In the genomic region with DNA sequence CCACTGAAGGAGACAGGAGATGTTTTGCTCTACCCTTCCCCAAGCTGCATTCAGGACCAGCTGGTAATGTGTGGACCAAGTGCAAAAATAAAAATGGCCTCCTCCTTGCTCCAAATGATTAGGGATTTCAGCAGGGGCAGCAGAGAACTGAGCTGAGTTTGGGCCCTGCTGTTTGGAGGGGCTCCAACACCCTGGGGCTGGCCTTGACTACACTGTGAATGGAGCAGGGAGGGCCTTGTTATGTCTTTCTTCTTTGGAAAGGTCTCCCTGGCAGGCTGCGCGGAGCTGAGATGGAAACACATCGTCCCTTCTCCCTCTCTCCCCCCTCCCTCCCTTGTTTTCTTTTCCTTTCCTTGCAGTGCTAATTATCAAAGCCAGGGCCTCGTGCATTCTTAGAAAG, we compare ENCODE assay signal across 9 mouse cellular contexts.
DNase-seq lines count a peak whose midpoint lies in the region; ATAC-seq and TF ChIP-seq lines count a peak whose summit lies in the region.
"Had no signal": no experiment of that assay in that cellular context is flagged by ENCODE, and none has a peak within 500 bp of the region (broad histone marks: within the 10 kb centered on the region; RNA-seq: fewer than 3 reads in every experiment).

No protein-coding gene starts in this region.

- no peak overlapping the region for H3K4me3 ChIP-seq in layer of hippocampus, adult 2 months
- no peak overlapping the region for H3K4me3 ChIP-seq in forebrain, embryonic 16.5 days (replicated peaks; ENCODE audit: low read length)

- WGBS in forebrain, embryonic 16.5 days = 10% methylated on average over 4 of the region's 4 CpGs

- peaks cover 2% of the 10 kb centered on the region; the same call in 1 of the 2 replicates for H3K36me3 ChIP-seq in forebrain, embryonic 16.5 days (ENCODE audit: control insufficient read depth, insufficient read depth)

- no peaks in the 10 kb centered on the region for H3K9me3 ChIP-seq in forebrain, embryonic 16.5 days (ENCODE audit: control insufficient read depth, low read length)
- H3K9me3 ChIP-seq: kidney, embryonic 15.5 days; liver, embryonic 12.5 days had no signal

- TF ChIP-seq CTCF in layer of hippocampus, adult 2 months (conservative IDR thresholded peaks at IDR 0.05) = no peak

- peak in 1 of 2 experiments; percentile 46 for DNase-seq in layer of hippocampus, adult 2 months (ENCODE audit: low spot score in 2 of 2)
- DNase-seq in layer of hippocampus, postnatal 25 days (ENCODE audit: extremely low spot score in 1 of 2, low spot score in 1 of 2) = no peak
- DNase-seq in right cerebral cortex, postnatal 4 days = peak; percentile 52
- no peak for DNase-seq in right cerebral cortex, postnatal 25 days
- DNase-seq in spleen, postnatal 14 days (ENCODE audit: low spot score in 2 of 2) = no peak
- no peak for DNase-seq in spleen, postnatal 4 days (ENCODE audit: low spot score in 2 of 2)

- ATAC-seq in forebrain, embryonic 16.5 days = peak; percentile 78

- no peak overlapping the region for H3K4me2 ChIP-seq in forebrain, embryonic 16.5 days (ENCODE audit: low read length)

- peak overlapping the region; percentile 82 for H3K27ac ChIP-seq in layer of hippocampus, adult 2 months
- H3K27ac ChIP-seq in forebrain, embryonic 16.5 days (ENCODE audit: low read length) = peak overlapping the region; percentile 66
- H3K27ac ChIP-seq: kidney, embryonic 15.5 days had no signal

- no peaks in the 10 kb centered on the region for H3K27me3 ChIP-seq in forebrain, embryonic 16.5 days (replicated peaks; ENCODE audit: control insufficient read depth, insufficient read depth, low read length)
- H3K27me3 ChIP-seq: kidney, embryonic 15.5 days had no signal

- peaks cover 16% of the 10 kb centered on the region for H3K4me1 ChIP-seq in forebrain, embryonic 16.5 days (replicated peaks; ENCODE audit: control insufficient read depth, insufficient read depth, low read length)

- H3K9ac ChIP-seq in forebrain, embryonic 16.5 days (replicated peaks; ENCODE audit: low read depth, low read length) = no peak overlapping the region
- H3K9ac ChIP-seq: kidney, embryonic 15.5 days had no signal
